Mouse (Mus musculus): Measurements from ENCODE around the gene Krt84.

Gene Krt84

DNA sequence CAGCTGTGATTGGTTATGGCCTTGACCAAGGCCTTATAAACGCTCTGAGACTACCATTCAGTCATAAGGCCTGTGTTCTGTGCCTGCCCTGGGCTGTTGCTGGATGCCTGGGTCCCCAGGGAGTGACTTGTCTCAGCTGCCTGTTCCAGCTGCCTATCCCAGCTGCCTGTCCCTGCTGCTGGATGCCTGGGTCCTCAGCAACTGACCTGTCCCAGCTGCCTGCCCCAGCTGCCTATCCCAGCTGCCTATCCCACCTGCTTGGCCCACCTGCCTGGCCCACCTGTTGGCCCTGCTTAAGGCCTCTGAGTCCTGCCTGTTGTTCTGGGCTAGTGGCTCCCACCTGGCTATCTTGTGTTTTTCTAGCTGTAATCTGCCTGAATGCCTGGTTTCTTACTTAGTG, 38.4 kb downstream of the Krt84 start:
- peak in 1 of 2 experiments; percentile 10 for DNase-seq

GRCm38 (mm10) chr15:101493713-101494112, 38.9 kb downstream of the Krt84 start:
- no peak for DNase-seq

GRCm38 (mm10) chr15:101492718-101493117, 39.9 kb downstream of the Krt84 start:
- no peak for DNase-seq

- DNase-seq = no peak
Measured at GRCm38 (mm10) chr15:101491431-101491830, 41.2 kb downstream of the Krt84 start, which contains the start of gene Krt83. Gene Krt83, minus strand, starts transcription at chr15:101491512.

GRCm38 (mm10) chr15:101485911-101486635, 46.5 kb downstream of the Krt84 start:
- no peak for DNase-seq

GRCm38 (mm10) chr15:101484939-101485338, 47.7 kb downstream of the Krt84 start:
- DNase-seq = no peak

- no peak for DNase-seq
Measured at GRCm38 (mm10) chr15:101483646-101484045, 49.0 kb downstream of the Krt84 start.

DNA sequence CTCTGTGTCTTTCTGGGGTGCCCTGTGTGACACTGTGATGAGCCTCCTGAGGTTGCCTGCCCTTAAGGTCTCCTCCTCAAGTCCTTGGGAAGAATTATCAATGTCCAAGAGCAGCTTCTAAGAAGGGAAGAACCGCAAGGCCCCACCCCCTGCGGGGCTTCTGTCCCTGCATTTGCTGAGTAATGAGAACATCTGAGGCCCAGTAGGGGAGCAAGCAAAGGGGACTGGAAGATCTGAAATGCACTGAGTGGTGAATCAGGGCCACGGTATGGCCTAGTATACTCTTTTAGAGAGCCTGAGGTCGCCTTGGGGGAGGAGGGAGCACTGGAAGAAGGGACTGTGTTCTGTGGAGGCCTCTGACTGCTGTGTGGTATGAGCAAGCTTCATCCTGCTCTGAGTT, 50.6 kb downstream of the Krt84 start:
- DNase-seq = no peak

DNA sequence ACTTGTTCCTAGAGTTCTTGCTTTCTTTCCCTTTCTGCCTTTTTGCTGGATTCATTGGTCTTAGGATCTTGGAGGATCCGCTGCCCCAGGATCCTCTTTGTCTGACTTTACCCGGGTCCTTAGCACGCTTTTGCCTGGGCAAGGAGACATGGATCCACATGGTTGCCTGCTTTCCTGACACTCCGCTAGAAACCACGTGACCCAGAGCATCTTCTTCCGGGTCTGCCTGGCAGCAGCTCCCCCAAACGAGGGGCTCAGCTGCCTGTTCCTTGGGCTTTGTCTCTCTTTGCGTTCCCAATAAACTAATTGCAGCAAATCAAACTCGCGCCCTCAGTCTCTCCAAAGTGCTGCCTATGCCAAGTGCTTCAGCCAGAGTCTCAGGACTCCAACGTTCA, 53.0 kb downstream of the Krt84 start:
- peak in 1 of 2 experiments; percentile 11 for DNase-seq

DNA sequence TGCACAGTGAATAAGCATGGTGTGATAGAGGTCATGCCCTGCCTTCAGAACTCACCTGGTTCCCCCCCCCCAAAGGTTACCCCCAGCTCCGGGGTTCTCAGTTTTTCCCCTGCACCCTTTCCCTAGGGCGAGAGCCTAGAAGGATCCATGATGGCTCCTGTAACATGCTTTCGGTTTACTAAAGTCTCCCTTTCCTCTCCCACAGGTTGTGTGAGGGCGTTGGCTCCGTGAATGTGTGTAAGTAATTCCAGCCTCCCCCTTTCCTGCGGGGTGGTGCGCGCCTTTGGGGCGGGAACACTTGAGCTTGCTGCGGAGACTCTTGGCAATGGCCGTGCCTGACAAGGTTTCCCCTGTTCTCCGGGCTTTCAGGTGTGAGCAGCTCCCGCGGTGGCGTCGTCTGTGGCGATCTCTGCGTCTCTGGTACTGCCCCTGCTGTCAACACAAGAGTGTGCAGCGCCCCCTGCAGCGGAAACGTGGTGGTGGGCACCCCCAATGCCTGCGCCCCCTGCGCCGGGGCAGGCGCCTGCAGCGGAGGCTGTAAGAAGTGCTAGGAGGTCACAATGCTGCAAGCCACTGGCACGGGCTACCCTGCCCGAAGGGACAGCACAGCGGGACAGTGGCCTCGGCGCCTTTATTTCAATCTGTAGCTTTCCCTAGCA, 53.5 kb downstream of the Krt84 start:
- peak; percentile 73 to 78 for DNase-seq

All from kidney, postnatal 4 days (tissue).